ENCODE assay signal across 8 mouse cellular contexts in genomic region chr10:29313064-29313638, GRCm38 (mm10). TPM values are rescaled to one million over a fixed set of nuclear protein-coding genes. Genes with fewer than 3 reads are reported as not detected.
DNase-seq lines count a peak whose midpoint lies in the region; ATAC-seq lines count a peak whose summit lies in the region.

Gene Echdc1 (plus strand): TSS chr10:29313166.

- H3K4me1 ChIP-seq in hindbrain, embryonic 13.5 days (replicated peaks): peaks cover 18% of the 10 kb centered on the region

- DNase-seq in NIH3T3 (ENCODE audit: low read depth): peak; percentile 95
- DNase-seq in cerebellum, postnatal 10 days: peak; percentile 93 to 94
- peak; percentile 64 to 76 for DNase-seq in frontal cortex, postnatal 14 days (ENCODE audit: low spot score in 2 of 2)
- DNase-seq in layer of hippocampus, postnatal 25 days (ENCODE audit: extremely low spot score in 1 of 2, low spot score in 1 of 2): peak; percentile 69 to 76
- peak; percentile 89 for DNase-seq in lung, postnatal 25 days (ENCODE audit: low spot score)
- DNase-seq in retina, embryonic 14.5 days (ENCODE audit: low spot score): peak; percentile 92
- DNase-seq in thymus, postnatal 4 days: peak; percentile 92

- no peaks in the 10 kb centered on the region for H3K36me3 ChIP-seq in hindbrain, embryonic 13.5 days

- H3K9ac ChIP-seq in hindbrain, embryonic 13.5 days: peak within 1 kb of the TSS; percentile 77

- peak within 1 kb of the TSS; percentile 91 for H3K27ac ChIP-seq in hindbrain, embryonic 13.5 days

- H3K4me3 ChIP-seq in hindbrain, embryonic 13.5 days: peak within 1 kb of the TSS; percentile 66

- no peaks in the 10 kb centered on the region for H3K27me3 ChIP-seq in hindbrain, embryonic 13.5 days

- 0% methylated on average over 40 of the region's 49 CpGs for WGBS in hindbrain, embryonic 13.5 days

- ATAC-seq in hindbrain, embryonic 13.5 days (ENCODE audit: low FRiP score): peak; percentile 100

- H3K9me3 ChIP-seq in hindbrain, embryonic 13.5 days: no peaks in the 10 kb centered on the region

- peak within 1 kb of the TSS; percentile 63 for H3K4me2 ChIP-seq in hindbrain, embryonic 13.5 days

RNA-seq across cellular contexts. Expression of gene Echdc1, which starts in this region (rescaled TPM):
- 21.1 and 25.5 TPM in 2 replicates for polyA plus RNA-seq in hindbrain, embryonic 13.5 days (2015; fragmentation: Nextera tagmentation; extraction: Ambion mirVana)
- total RNA-seq in layer of hippocampus, postnatal 25 days (2021): 10 to 100 TPM; 31.9 TPM

Comparison
In these comparisons a context has a peak if more than half of its experiments do, and no peak if none do; other contexts are left out.
1. Peak in every context shown above with its lines: DNase-seq, ATAC-seq, H3K4me3 ChIP-seq and H3K27ac ChIP-seq.